Mouse (Mus musculus): ENCODE results near the gene Zbtb33. TPM values are rescaled to one million over a fixed set of nuclear protein-coding genes. Genes with fewer than 3 reads are reported as not detected.

Gene Zbtb33
- total RNA-seq, 2 experiments from 2014 or later = 8.2 to 9.8 TPM

Small RNAs within 50 kb of the gene (microRNA-seq; reads per million reads assigned to microRNA genes)
- gene Mir3110 = 0 to 0.25 reads per million in 2 experiments

Other genes starting within 250 kb of the Zbtb33 start
- gene Btg1-ps1, start 171.0 kb upstream of the Zbtb33 start, total RNA-seq (2021) = not detected
- gene Btg1-ps2, start 146.7 kb upstream of the Zbtb33 start, total RNA-seq (2021) = not detected
- not detected for gene Rhox10, start 123.3 kb upstream of the Zbtb33 start, total RNA-seq (2021)
- not detected for gene Rhox11, start 104.7 kb upstream of the Zbtb33 start, total RNA-seq (2021)
- gene Rhox12, start 78.9 kb upstream of the Zbtb33 start, total RNA-seq (2021) = not detected
- gene Rhox13, start 68.6 kb upstream of the Zbtb33 start, total RNA-seq (2021) = not detected
- gene Tmem255a, start 62.6 kb downstream of the Zbtb33 start, total RNA-seq (2021) = 10 to 100 TPM in 1 of 2 experiments, 1 to 10 TPM in 1; 8.7 to 11.5 TPM
- gene Atp1b4, start 126.4 kb downstream of the Zbtb33 start, total RNA-seq (2021) = 100 to 1,000 TPM; 297 to 475 TPM

All from gastrocnemius, postnatal 10 days (tissue).